Mouse (Mus musculus) liver, embryonic 14 days (tissue): ENCODE data around the gene Olfr715b. TPM values are rescaled to one million over a fixed set of nuclear protein-coding genes. Genes with fewer than 3 reads are reported as not detected.

ENCODE experiments used
- polyA plus RNA-seq: library from polyadenylated mRNA; depleted of rRNA; stranded (reverse); fragments of >200 nt; gene quantifications from 2 replicates; pipeline ENCODE4 v1.2.3, GENCODE M21; 2012; rRNA removed

Gene Olfr715b
- polyA plus RNA-seq = not detected in 2 replicates

DNA sequence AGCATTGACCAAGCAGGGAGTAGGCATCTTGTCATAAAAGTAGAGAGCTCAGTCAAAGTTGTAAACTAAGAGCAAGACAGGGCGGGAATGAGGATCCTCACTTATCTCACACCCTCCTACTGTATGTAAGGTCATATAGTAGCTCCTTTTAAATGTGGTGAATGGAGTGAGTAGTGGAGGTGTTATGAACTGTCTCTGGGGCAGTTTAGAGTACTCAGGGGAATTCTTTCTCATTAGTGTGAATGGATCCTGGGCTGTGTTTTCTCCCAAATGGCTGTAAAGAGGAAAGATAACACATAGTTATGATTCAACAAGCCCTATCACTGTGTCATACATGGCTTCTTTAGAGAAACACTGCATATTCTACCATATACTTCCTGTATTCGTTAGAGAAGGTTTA lies at the start of gene Olfr715b:
Gene Olfr715b, minus strand, starts transcription at position 101 of the 400 bp plus-strand sequence.

GRCm38 (mm10) chr7:107138027-107138426 lies 27.9 kb upstream of the Olfr715b start, which contains the start of gene Olfr716:
TSS of gene Olfr716 (plus strand) at chr7:107138327.

DNA sequence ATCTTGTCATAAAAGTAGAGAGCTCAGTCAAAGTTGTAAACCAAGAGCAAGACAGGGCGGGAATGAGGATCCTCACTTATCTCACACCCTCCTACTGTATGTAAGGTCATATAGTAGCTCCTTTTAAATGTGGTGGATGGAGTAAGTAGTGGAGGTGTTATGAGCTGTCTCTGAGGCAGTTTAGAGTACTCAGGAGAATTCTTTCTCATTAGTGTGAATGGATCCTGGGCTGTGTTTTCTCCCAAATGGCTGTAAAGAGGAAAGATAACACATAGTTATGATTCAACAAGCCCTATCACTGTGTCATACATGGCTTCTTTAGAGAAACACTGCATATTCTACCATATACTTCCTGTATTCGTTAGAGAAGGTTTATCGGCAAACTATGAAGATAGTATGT lies 20.8 kb upstream of the Olfr715b start, which contains the start of gene Olfr715:
Gene Olfr715, minus strand, starts transcription at position 101 of the 400 bp plus-strand sequence.

DNA sequence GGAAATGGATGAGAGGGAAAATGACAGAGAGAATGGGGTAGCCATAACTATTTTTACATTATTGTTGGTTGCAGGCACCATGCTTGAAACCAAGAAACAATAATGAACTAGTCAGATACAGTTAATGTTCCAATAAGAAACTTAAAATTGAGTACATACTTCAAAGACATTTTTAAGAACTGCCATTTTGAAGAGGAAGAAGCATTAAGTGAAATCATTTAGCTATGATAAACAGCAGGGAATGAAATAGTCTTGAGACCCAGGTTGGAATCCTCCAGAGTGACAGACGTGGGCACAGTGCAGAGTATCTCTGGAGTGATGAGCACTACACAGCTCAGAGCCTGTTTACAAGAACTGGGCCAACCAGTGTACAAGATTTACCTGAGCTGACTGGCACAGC lies 17.2 kb downstream of the Olfr715b start, which contains the start of gene Olfr17:
Gene Olfr17, plus strand, starts transcription at position 301 of the 400 bp plus-strand sequence.

DNA sequence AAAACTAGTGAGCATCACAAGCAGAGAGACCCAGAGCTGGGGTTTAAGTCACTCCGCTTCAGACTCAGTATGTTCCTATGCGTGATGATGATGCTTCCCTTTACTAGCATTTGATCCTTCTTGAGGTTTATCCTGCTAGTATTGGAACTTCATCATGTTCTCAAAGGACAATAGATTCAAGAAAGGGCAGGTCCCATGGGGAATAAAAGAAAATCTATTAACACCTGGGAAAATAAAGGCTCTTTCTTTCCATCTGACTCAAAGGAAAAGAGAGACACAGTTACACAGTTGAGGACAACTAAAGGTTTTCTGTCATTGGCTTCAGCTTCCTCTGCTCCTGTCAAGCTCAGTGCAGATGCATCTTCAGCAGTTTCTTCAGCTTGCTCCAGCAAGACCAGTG lies 39.5 kb downstream of the Olfr715b start, which contains the start of gene Olfr714:
Gene Olfr714, plus strand, starts transcription at position 301 of the 400 bp plus-strand sequence.

Other genes starting within 250 kb of the Olfr715b start
- not detected in 2 replicates for gene Olfr704, start 247.2 kb downstream of the Olfr715b start, polyA plus RNA-seq
- not detected in 2 replicates for gene Olfr705, start 233.5 kb downstream of the Olfr715b start, polyA plus RNA-seq
- not detected in 2 replicates for gene Olfr706, start 222.2 kb downstream of the Olfr715b start, polyA plus RNA-seq
- not detected in 2 replicates for gene Olfr707, start 209.1 kb downstream of the Olfr715b start, polyA plus RNA-seq
- not detected in 2 replicates for gene Olfr1532-ps1, start 202.4 kb downstream of the Olfr715b start, polyA plus RNA-seq
- gene Olfr709-ps1, start 178.2 kb downstream of the Olfr715b start, polyA plus RNA-seq = not detected in 2 replicates
- gene Olfr710, start 162.1 kb downstream of the Olfr715b start, polyA plus RNA-seq = not detected in 2 replicates
- gene Olfr6, start 146.4 kb downstream of the Olfr715b start, polyA plus RNA-seq = not detected in 2 replicates
- not detected in 2 replicates for gene Olfr711, start 134.9 kb downstream of the Olfr715b start, polyA plus RNA-seq
- gene Olfr2, start 104.3 kb downstream of the Olfr715b start, polyA plus RNA-seq = not detected in 2 replicates
- gene Olfr713, start 79.2 kb downstream of the Olfr715b start, polyA plus RNA-seq = not detected in 2 replicates
- not detected in 2 replicates for gene Olfr714, start 39.4 kb downstream of the Olfr715b start, polyA plus RNA-seq
- gene Olfr17, start 17.1 kb downstream of the Olfr715b start, polyA plus RNA-seq = not detected in 2 replicates
- gene Olfr715, start 20.7 kb upstream of the Olfr715b start, polyA plus RNA-seq = not detected in 2 replicates
- gene Olfr716, start 28.0 kb upstream of the Olfr715b start, polyA plus RNA-seq = not detected in 2 replicates
- not detected in 2 replicates for gene Nlrp14, start 56.6 kb upstream of the Olfr715b start, polyA plus RNA-seq
- not detected in 2 replicates for gene Rbmxl2, start 99.1 kb upstream of the Olfr715b start, polyA plus RNA-seq